Mouse (Mus musculus) heart, adult 2 months (tissue): Measurements from ENCODE around the gene Ttc8. TPM values are rescaled to one million over a fixed set of nuclear protein-coding genes. Genes with fewer than 3 reads are reported as not detected.

Source experiments
- DNase-seq, 2 experiments: peaks; one replicate each; pipeline ENCODE4 v3.0.0; 2021
- H3K27ac ChIP-seq: fragments of 200-600 bp; 2 replicates; pipeline ENCODE4 v1.8.1; 2022
- H3K27me3 ChIP-seq: fragments of 200-500 bp; 2 replicates; pipeline ENCODE4 v1.6.1; 2012; ENCODE audit warnings: mild to moderate bottlenecking, low read length, inconsistent platforms, mixed read lengths; ENCODE audit not compliant: control insufficient read depth, insufficient read depth
- H3K36me3 ChIP-seq: fragments of 200-500 bp; 2 replicates; pipeline ENCODE4 v1.6.1; 2012; ENCODE audit warnings: low read length, inconsistent platforms; ENCODE audit not compliant: control insufficient read depth, insufficient read depth
- H3K4me1 ChIP-seq: fragments of 200-500 bp; 2 replicates; pipeline ENCODE4 v1.6.1; 2011; ENCODE audit warnings: low read length; ENCODE audit not compliant: control insufficient read depth, insufficient read depth
- H3K4me3 ChIP-seq: fragments of 200-600 bp; 2 replicates; pipeline ENCODE4 v1.8.1; 2022
- H3K79me2 ChIP-seq: fragments of 200-500 bp; replicated peaks from 2 replicates; pipeline ENCODE4 v1.6.1; 2012; ENCODE audit warnings: mild to moderate bottlenecking, inconsistent platforms, low read length, moderate library complexity, mixed read lengths; ENCODE audit not compliant: control insufficient read depth, insufficient read depth
- H3K9ac ChIP-seq: fragments of 200-500 bp; 2 replicates; pipeline ENCODE4 v1.6.1; 2012; ENCODE audit warnings: low read depth, mild to moderate bottlenecking, control low read depth, inconsistent platforms, low read length, mixed read lengths
- CTCF ChIP-seq: fragments of 200-600 bp; IDR thresholded peaks from 2 replicates; pipeline ENCODE4 v1.8.1; 2022; ENCODE audit warnings: antibody characterized with exemption, mild to moderate bottlenecking, moderate library complexity
- EP300 ChIP-seq: fragments of 200-500 bp; IDR thresholded peaks from 2 replicates; pipeline ENCODE4 v1.6.1; 2011; ENCODE audit warnings: low read depth, low read length, control low read depth; ENCODE audit not compliant: insufficient read depth
- POLR2A ChIP-seq: fragments of 200-500 bp; IDR thresholded peaks from 2 replicates; pipeline ENCODE4 v1.6.1; 2011; ENCODE audit warnings: mild to moderate bottlenecking, low read depth, low read length, control low read depth; ENCODE audit not compliant: insufficient read depth
- WGBS: fragments of 180-500 bp; shearing (Covaris S2); methylation state at CpG from one replicate; pipeline ENCODE4 v1.1.7; 2018; 5-methylcytosine and 5-hydroxymethylcytosine counted together
- intact Hi-C: fragments of 180-260 bp; cut with DNase I; formaldehyde crosslinking; loops from one replicate; pipeline ENCODE4 v1.15.1; 2025
- polyA plus RNA-seq: library from polyadenylated mRNA; depleted of rRNA; stranded (reverse); fragments of >200 nt; gene quantifications from 2 replicates; pipeline ENCODE4 v1.2.3, GENCODE M21; 2012; rRNA removed
- total RNA-seq, 2 experiments: library from RNA; stranded (reverse); gene quantifications; 2 replicates each; pipeline ENCODE4 v1.2.3; 2021

The Ttc8 gene
- total and polyA plus RNA-seq, 3 experiments = 5.6 to 7.5 (median 5.9) TPM

DNA sequence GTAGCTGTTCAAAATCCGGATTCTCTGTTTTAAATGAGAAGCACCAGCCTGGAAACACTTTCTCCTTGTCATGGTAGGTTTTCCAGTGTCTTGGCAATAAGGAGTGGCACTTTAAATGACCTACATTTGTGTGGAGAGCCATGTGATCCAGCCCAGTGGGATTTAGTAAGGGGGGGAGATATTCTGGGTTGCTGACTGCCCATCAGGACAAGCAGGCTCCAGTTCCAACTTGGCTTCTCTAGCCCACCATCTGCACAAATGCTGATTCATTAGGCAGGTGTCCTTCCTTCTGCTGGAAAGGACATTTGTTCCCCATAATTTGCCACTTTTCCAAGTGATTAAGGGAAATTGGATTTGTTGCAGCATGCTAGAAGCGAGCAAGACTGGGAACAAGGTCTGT lies 105.9 kb downstream of the Ttc8 start:
- H3K9ac ChIP-seq = no peak overlapping the region
- intact Hi-C loops = no loop called here
- TF ChIP-seq EP300 = no peak
- no peak for TF ChIP-seq POLR2A
- TF ChIP-seq CTCF = no peak
- no peaks in the 10 kb centered on the region; the same call in 1 of the 2 replicates for H3K4me1 ChIP-seq
- H3K79me2 ChIP-seq = no peaks in the 10 kb centered on the region
- no peak for DNase-seq
- H3K4me3 ChIP-seq = no peak overlapping the region
- no peaks in the 10 kb centered on the region for H3K36me3 ChIP-seq
- WGBS = 76% methylated on average over 2 of the region's 2 CpGs
- no peak overlapping the region for H3K27ac ChIP-seq
- H3K27me3 ChIP-seq = no peaks in the 10 kb centered on the region

DNA sequence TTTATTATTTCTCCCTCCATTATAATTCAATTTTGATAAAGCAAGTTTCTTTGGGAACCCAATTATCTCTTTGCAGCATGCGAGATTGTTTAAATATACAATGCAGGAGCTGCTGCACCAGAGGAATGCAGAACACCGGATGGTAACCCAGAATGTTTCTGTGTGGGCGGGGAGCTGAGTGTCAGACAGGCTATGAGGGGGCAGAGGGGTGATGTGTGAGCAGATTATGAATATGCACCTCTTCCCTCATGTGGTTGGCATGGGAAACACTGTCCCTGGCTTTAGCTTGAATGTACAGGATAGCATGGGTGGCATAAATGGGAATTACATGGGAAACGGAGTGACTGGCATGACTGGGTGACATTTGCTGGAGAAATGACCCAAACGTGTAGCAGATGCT lies 108.3 kb downstream of the Ttc8 start:
- Histone ChIP-seq H3K4me3 (no peak overlapping the region), H3K36me3 (no peaks in the 10 kb centered on the region), H3K9ac (no peak overlapping the region), H3K27me3 (no peaks in the 10 kb centered on the region), H3K27ac (no peak overlapping the region), H3K4me1 (no peaks in the 10 kb centered on the region; the same call in 1 of the 2 replicates), H3K79me2 (no peaks in the 10 kb centered on the region)
- intact Hi-C loops = no loop called here
- 44% methylated on average over 5 of the region's 5 CpGs for WGBS
- no peak for DNase-seq
- no peak for TF ChIP-seq EP300
- TF ChIP-seq CTCF = no peak
- TF ChIP-seq POLR2A = no peak

DNA sequence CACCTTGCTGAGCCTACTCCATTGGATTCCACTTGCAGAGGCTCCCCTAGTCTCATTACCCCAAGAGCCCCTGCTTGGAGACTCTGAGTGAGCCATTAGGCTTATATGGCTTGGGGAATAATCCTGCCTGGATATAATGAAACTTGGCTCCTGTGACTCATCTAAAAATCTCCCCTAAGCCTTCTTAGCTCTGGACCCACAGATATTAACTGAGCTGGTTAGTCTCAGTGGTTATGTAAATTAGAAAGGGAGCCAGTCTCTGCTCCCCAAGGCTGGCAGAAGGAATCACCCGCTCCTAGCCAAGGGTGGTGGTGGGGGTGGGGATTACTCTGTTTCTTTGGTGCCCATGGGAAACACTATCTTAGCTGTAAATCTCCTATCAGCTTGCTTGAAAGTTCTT lies 109.6 kb downstream of the Ttc8 start:
- TF ChIP-seq CTCF (no peak), POLR2A (no peak), EP300 (no peak)
- H3K36me3 ChIP-seq = no peaks in the 10 kb centered on the region
- H3K4me3 ChIP-seq = no peak overlapping the region
- no peak overlapping the region for H3K9ac ChIP-seq
- intact Hi-C loops = no loop called here
- H3K4me1 ChIP-seq = no peaks in the 10 kb centered on the region; the same call in 1 of the 2 replicates
- no peaks in the 10 kb centered on the region for H3K27me3 ChIP-seq
- no peak for DNase-seq
- WGBS = 55% methylated on average over 1 of the region's 1 CpGs
- H3K79me2 ChIP-seq = no peaks in the 10 kb centered on the region
- no peak overlapping the region for H3K27ac ChIP-seq

Other genes with a start within 250 kb of the Ttc8 start
- gene Ptpn21, start 183.2 kb upstream of the Ttc8 start, total RNA-seq = 10 to 100 TPM; 29.1 to 29.3 TPM
- 19.4 and 24.7 TPM in 2 replicates for gene Ptpn21, start 183.2 kb upstream of the Ttc8 start, polyA plus RNA-seq
- gene Zc3h14, start 173.6 kb upstream of the Ttc8 start, total RNA-seq = 10 to 100 TPM; 59.6 to 60.1 TPM
- gene Zc3h14, start 173.6 kb upstream of the Ttc8 start, polyA plus RNA-seq = 57.0 and 92.9 TPM in 2 replicates
- 1 to 10 TPM; 2.4 to 3.8 TPM for gene Eml5, start 19.1 kb upstream of the Ttc8 start, total RNA-seq
- 2.5 and 3.0 TPM in 2 replicates for gene Eml5, start 19.1 kb upstream of the Ttc8 start, polyA plus RNA-seq